Mouse (Mus musculus): Measurements from ENCODE around the gene Men1. TPM values are rescaled to one million over a fixed set of nuclear protein-coding genes. Genes with fewer than 3 reads are reported as not detected.

Men1 gene
- polyA plus RNA-seq, 1 experiment from 2014 or later = 19.5 TPM

- Histone ChIP-seq H3K27ac (ENCODE audit: low read length) (no peak overlapping the region), H3K4me3 (ENCODE audit: low read depth, low read length) (no peak overlapping the region), H3K9ac (ENCODE audit: low read depth, low read length) (no peak overlapping the region), H3K36me3 (ENCODE audit: control insufficient read depth, insufficient read depth) (no peaks in the 10 kb centered on the region), H3K27me3 (ENCODE audit: control insufficient read depth, insufficient read depth, low read depth, low read length) (no peaks in the 10 kb centered on the region), H3K4me1 (ENCODE audit: control insufficient read depth, low read depth, low read length) (peaks cover 25% of the 10 kb centered on the region), H3K4me2 (ENCODE audit: low read depth, low read length) (peak overlapping the region; percentile 48; the same call in 1 of the 2 replicates), H3K9me3 (replicated peaks; ENCODE audit: control insufficient read depth, low read length) (no peaks in the 10 kb centered on the region)
- ATAC-seq (ENCODE audit: low read depth) = no peak
- 10% methylated on average over 5 of the region's 5 CpGs for WGBS (ENCODE audit: insufficient replicate concordance)
Observed at GRCm38 (mm10) chr19:6331178-6331577, 3.6 kb upstream of the Men1 start.

GRCm38 (mm10) chr19:6331719-6332516 is 2.9 kb upstream of the Men1 start:
- Histone ChIP-seq H3K4me1 (ENCODE audit: control insufficient read depth, low read depth, low read length) (peaks cover 32% of the 10 kb centered on the region), H3K36me3 (ENCODE audit: control insufficient read depth, insufficient read depth) (no peaks in the 10 kb centered on the region), H3K27ac (ENCODE audit: low read length) (no peak overlapping the region), H3K4me3 (ENCODE audit: low read depth, low read length) (no peak overlapping the region), H3K27me3 (ENCODE audit: control insufficient read depth, insufficient read depth, low read depth, low read length) (no peaks in the 10 kb centered on the region), H3K9me3 (replicated peaks; ENCODE audit: control insufficient read depth, low read length) (no peaks in the 10 kb centered on the region), H3K4me2 (ENCODE audit: low read depth, low read length) (peak overlapping the region; percentile 48), H3K9ac (ENCODE audit: low read depth, low read length) (no peak overlapping the region)
- ATAC-seq (ENCODE audit: low read depth) = no peak
- WGBS (ENCODE audit: insufficient replicate concordance) = 20% methylated on average over 13 of the region's 13 CpGs

DNA sequence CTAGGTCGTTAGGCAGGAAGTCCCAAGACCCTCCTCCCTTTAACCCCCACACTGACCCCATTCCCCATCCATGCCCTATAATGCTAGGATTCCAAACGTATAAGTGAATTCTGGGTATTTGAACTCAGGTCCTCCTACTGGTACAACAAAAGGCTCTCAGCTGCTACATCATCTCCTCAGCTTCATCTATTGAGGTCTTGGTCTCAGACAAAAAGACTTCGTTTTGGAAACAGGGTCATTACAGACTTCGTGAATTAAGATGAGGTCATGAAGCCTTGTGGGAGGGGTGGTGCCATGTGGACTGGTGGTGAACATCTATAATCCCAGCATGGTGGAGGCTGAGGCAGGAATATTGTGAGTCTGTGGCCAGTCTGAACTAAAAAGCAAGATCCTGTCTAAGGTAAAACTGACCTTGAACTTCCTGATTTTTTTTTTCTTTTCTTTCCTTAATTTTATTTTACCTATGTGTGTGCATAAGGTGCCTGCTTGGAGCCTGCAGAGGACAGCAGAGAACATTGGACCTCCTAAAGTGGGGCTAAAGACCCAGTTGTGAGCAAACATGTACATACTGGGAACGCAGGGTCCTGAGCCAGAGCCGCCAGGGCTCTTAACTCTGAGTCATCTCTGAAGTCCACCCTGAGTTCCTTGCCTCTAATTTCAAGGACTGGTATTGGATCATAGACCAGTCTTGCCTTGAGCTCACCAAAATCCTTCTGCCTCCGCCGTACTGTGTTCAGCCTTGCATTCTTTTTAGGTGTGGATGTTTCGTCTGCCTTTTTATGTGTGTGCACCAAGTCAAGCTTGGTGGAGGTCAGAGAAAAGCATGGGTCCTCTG is 801 bp upstream of the Men1 start:
- H3K9ac ChIP-seq (ENCODE audit: low read depth, low read length) = peak overlapping the region; percentile 86
- peaks cover 6% of the 10 kb centered on the region for H3K36me3 ChIP-seq (ENCODE audit: control insufficient read depth, insufficient read depth)
- ATAC-seq (ENCODE audit: low read depth) = no peak
- H3K4me1 ChIP-seq (ENCODE audit: control insufficient read depth, low read depth, low read length) = peaks cover 34% of the 10 kb centered on the region
- WGBS (ENCODE audit: insufficient replicate concordance) = 53% methylated on average over 9 of the region's 9 CpGs
- peak overlapping the region; percentile 84 for H3K4me3 ChIP-seq (ENCODE audit: low read depth, low read length)
- H3K27ac ChIP-seq (ENCODE audit: low read length) = peak overlapping the region; percentile 75
- peak overlapping the region; percentile 95 for H3K4me2 ChIP-seq (ENCODE audit: low read depth, low read length)
- H3K9me3 ChIP-seq (replicated peaks; ENCODE audit: control insufficient read depth, low read length) = no peaks in the 10 kb centered on the region
- no peaks in the 10 kb centered on the region for H3K27me3 ChIP-seq (ENCODE audit: control insufficient read depth, insufficient read depth, low read depth, low read length)

- peak; percentile 24 for ATAC-seq (ENCODE audit: low read depth)
- under 1% methylated on average over 25 of the region's 25 CpGs for WGBS (ENCODE audit: insufficient replicate concordance)
- peak overlapping the region; percentile 86 for H3K9ac ChIP-seq (ENCODE audit: low read depth, low read length)
- peaks cover 10% of the 10 kb centered on the region for H3K36me3 ChIP-seq (ENCODE audit: control insufficient read depth, insufficient read depth)
- peak overlapping the region; percentile 73 for H3K27ac ChIP-seq (ENCODE audit: low read length)
- H3K27me3 ChIP-seq (ENCODE audit: control insufficient read depth, insufficient read depth, low read depth, low read length) = no peaks in the 10 kb centered on the region
- no peaks in the 10 kb centered on the region for H3K9me3 ChIP-seq (replicated peaks; ENCODE audit: control insufficient read depth, low read length)
- H3K4me3 ChIP-seq (ENCODE audit: low read depth, low read length) = peak overlapping the region; percentile 84
- H3K4me1 ChIP-seq (ENCODE audit: control insufficient read depth, low read depth, low read length) = peaks cover 46% of the 10 kb centered on the region
- peak overlapping the region; percentile 95 for H3K4me2 ChIP-seq (ENCODE audit: low read depth, low read length)
Observed at GRCm38 (mm10) chr19:6335458-6335827, 664 bp downstream of the Men1 start.

- Histone ChIP-seq H3K4me2 (ENCODE audit: low read depth, low read length) (no peak overlapping the region), H3K27ac (ENCODE audit: low read length) (no peak overlapping the region), H3K9ac (ENCODE audit: low read depth, low read length) (no peak overlapping the region), H3K4me1 (ENCODE audit: control insufficient read depth, low read depth, low read length) (peaks cover 54% of the 10 kb centered on the region), H3K9me3 (replicated peaks; ENCODE audit: control insufficient read depth, low read length) (no peaks in the 10 kb centered on the region), H3K27me3 (ENCODE audit: control insufficient read depth, insufficient read depth, low read depth, low read length) (no peaks in the 10 kb centered on the region), H3K4me3 (ENCODE audit: low read depth, low read length) (no peak overlapping the region), H3K36me3 (ENCODE audit: control insufficient read depth, insufficient read depth) (peaks cover 10% of the 10 kb centered on the region)
- 82% methylated on average over 10 of the region's 10 CpGs for WGBS (ENCODE audit: insufficient replicate concordance)
- ATAC-seq (ENCODE audit: low read depth) = no peak
Observed at GRCm38 (mm10) chr19:6336920-6337319, 2.1 kb downstream of the Men1 start.

DNA sequence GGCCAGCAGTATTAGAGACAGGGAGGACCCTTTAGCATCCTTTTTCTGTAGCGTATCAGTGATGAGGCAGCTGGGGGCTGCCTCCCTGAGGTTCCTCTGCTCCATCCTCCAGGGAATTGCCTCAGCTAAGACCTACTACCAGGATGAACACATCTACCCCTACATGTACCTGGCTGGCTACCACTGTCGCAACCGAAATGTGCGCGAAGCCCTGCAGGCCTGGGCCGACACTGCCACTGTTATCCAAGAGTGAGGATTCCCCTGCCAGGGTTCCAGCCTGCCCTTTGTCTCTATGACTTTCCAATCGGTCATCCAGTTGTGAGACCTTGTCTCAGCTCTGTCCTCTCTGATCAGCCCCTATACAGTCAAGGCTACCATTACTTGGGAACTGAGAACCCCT is 3.4 kb downstream of the Men1 start:
- Histone ChIP-seq H3K27me3 (ENCODE audit: control insufficient read depth, insufficient read depth, low read depth, low read length) (no peaks in the 10 kb centered on the region), H3K4me1 (ENCODE audit: control insufficient read depth, low read depth, low read length) (peaks cover 59% of the 10 kb centered on the region), H3K4me2 (ENCODE audit: low read depth, low read length) (no peak overlapping the region), H3K9me3 (replicated peaks; ENCODE audit: control insufficient read depth, low read length) (no peaks in the 10 kb centered on the region), H3K27ac (ENCODE audit: low read length) (no peak overlapping the region), H3K4me3 (ENCODE audit: low read depth, low read length) (no peak overlapping the region), H3K36me3 (ENCODE audit: control insufficient read depth, insufficient read depth) (peaks cover 10% of the 10 kb centered on the region), H3K9ac (ENCODE audit: low read depth, low read length) (no peak overlapping the region)
- ATAC-seq (ENCODE audit: low read depth) = no peak
- 89% methylated on average over 7 of the region's 7 CpGs for WGBS (ENCODE audit: insufficient replicate concordance)

DNA sequence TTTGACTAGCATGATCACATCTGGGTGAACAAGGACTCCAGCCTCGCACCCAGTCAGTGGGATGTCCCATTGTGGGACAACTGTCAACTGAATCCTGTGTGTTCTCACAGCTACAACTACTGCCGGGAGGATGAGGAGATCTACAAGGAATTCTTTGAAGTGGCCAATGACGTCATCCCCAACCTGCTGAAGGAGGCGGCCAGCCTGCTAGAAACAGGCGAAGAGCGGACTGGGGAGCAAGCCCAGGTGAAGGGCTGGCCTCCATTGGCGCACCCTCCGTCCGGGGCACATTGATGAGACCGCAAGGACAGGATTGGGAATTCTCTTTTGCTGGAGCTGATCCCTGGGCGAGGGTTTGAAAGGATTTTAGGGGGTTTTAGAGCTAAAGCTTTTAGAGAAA is 3.9 kb downstream of the Men1 start:
- no peak overlapping the region for H3K27ac ChIP-seq (ENCODE audit: low read length)
- no peak overlapping the region for H3K4me2 ChIP-seq (ENCODE audit: low read depth, low read length)
- H3K9me3 ChIP-seq (replicated peaks; ENCODE audit: control insufficient read depth, low read length) = no peaks in the 10 kb centered on the region
- H3K4me1 ChIP-seq (ENCODE audit: control insufficient read depth, low read depth, low read length) = peaks cover 62% of the 10 kb centered on the region
- H3K4me3 ChIP-seq (ENCODE audit: low read depth, low read length) = no peak overlapping the region
- WGBS (ENCODE audit: insufficient replicate concordance) = 84% methylated on average over 11 of the region's 11 CpGs
- ATAC-seq (ENCODE audit: low read depth) = no peak
- H3K9ac ChIP-seq (ENCODE audit: low read depth, low read length) = no peak overlapping the region
- peaks cover 10% of the 10 kb centered on the region for H3K36me3 ChIP-seq (ENCODE audit: control insufficient read depth, insufficient read depth)
- H3K27me3 ChIP-seq (ENCODE audit: control insufficient read depth, insufficient read depth, low read depth, low read length) = no peaks in the 10 kb centered on the region

DNA sequence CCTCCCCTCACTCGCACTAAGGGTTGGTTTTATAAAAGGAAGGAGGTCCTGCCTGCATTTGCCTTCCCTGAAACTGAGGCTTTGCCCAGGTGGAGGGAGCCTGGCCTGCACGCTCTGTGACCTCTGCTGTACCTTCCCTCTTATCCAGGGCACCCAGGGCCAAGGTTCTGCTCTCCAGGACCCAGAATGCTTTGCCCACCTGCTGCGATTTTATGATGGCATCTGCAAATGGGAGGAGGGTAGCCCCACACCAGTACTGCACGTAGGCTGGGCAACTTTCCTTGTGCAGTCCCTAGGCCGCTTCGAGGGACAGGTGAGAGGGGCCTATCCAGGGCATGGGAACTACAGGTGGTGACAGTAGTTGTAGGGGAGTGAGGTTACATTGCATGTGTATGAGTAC is 4.4 kb downstream of the Men1 start:
- no peak for ATAC-seq (ENCODE audit: low read depth)
- 78% methylated on average over 6 of the region's 6 CpGs for WGBS (ENCODE audit: insufficient replicate concordance)
- Histone ChIP-seq H3K9ac (ENCODE audit: low read depth, low read length) (no peak overlapping the region), H3K9me3 (replicated peaks; ENCODE audit: control insufficient read depth, low read length) (no peaks in the 10 kb centered on the region), H3K4me1 (ENCODE audit: control insufficient read depth, low read depth, low read length) (peaks cover 57% of the 10 kb centered on the region), H3K27me3 (ENCODE audit: control insufficient read depth, insufficient read depth, low read depth, low read length) (no peaks in the 10 kb centered on the region), H3K4me2 (ENCODE audit: low read depth, low read length) (no peak overlapping the region), H3K4me3 (ENCODE audit: low read depth, low read length) (no peak overlapping the region), H3K27ac (ENCODE audit: low read length) (no peak overlapping the region; the same call in 1 of the 2 replicates), H3K36me3 (ENCODE audit: control insufficient read depth, insufficient read depth) (peaks cover 10% of the 10 kb centered on the region)

Measured in liver, embryonic 16.5 days (tissue).